Mouse (Mus musculus): ENCODE measurements around the gene Tmem235. TPM values are rescaled to one million over a fixed set of nuclear protein-coding genes. Genes with fewer than 3 reads are reported as not detected.
A peak's percentile ranks its signal among the peaks of the same experiment; 100 is the strongest.

Gene Tmem235
- total RNA-seq, 2 experiments from 2014 or later = 0.19 TPM; not detected in 1

- DNase-seq (ENCODE audit: extremely low spot score in 1 of 2, low spot score in 2 of 2) = no peak
- H3K4me3 ChIP-seq = no peak overlapping the region
- no peak overlapping the region for H3K27ac ChIP-seq
- no peak for TF ChIP-seq CTCF (IDR thresholded peaks at IDR 0.05)
- intact Hi-C loops (cut with DNase I) = no loop called here
Observed at GRCm38 (mm10) chr11:117834086-117834485, 26.5 kb upstream of the Tmem235 start.

GRCm38 (mm10) chr11:117836306-117836705 lies 24.2 kb upstream of the Tmem235 start:
- DNase-seq (ENCODE audit: extremely low spot score in 1 of 2, low spot score in 2 of 2) = peak; percentile 51 to 63
- TF ChIP-seq CTCF (IDR thresholded peaks at IDR 0.05) = no peak
- H3K4me3 ChIP-seq = no peak overlapping the region
- intact Hi-C loops (cut with DNase I) = no loop called here
- no peak overlapping the region for H3K27ac ChIP-seq

- TF ChIP-seq CTCF (IDR thresholded peaks at IDR 0.05) = no peak
- H3K4me3 ChIP-seq = no peak overlapping the region
- no peak for DNase-seq (ENCODE audit: extremely low spot score in 1 of 2, low spot score in 2 of 2)
- H3K27ac ChIP-seq = no peak overlapping the region
- intact Hi-C loops (cut with DNase I) = no loop called here
Observed at GRCm38 (mm10) chr11:117838572-117838971, 22.0 kb upstream of the Tmem235 start.

- intact Hi-C loops (cut with DNase I) = no loop called here
Observed at GRCm38 (mm10) chr11:117839021-117839420, 21.5 kb upstream of the Tmem235 start.

GRCm38 (mm10) chr11:117840910-117841309 lies 19.6 kb upstream of the Tmem235 start:
- H3K4me3 ChIP-seq = no peak overlapping the region
- intact Hi-C loops (cut with DNase I) = no loop called here
- TF ChIP-seq CTCF (IDR thresholded peaks at IDR 0.05) = no peak
- no peak overlapping the region for H3K27ac ChIP-seq
- no peak for DNase-seq (ENCODE audit: extremely low spot score in 1 of 2, low spot score in 2 of 2)

More at GRCm38 (mm10) chr11:117839021-117839420, 21.5 kb upstream of the Tmem235 start:
- Histone ChIP-seq H3K27ac (no peak overlapping the region), H3K4me3 (no peak overlapping the region)
- no peak for DNase-seq (ENCODE audit: extremely low spot score in 1 of 2, low spot score in 2 of 2)
- no peak for TF ChIP-seq CTCF (IDR thresholded peaks at IDR 0.05)

- TF ChIP-seq CTCF (IDR thresholded peaks at IDR 0.05) = no peak
Observed at GRCm38 (mm10) chr11:117843434-117843833, 17.1 kb upstream of the Tmem235 start.

GRCm38 (mm10) chr11:117844997-117845396 lies 15.6 kb upstream of the Tmem235 start:
- Histone ChIP-seq H3K4me3 (no peak overlapping the region), H3K27ac (no peak overlapping the region)
- TF ChIP-seq CTCF (IDR thresholded peaks at IDR 0.05) = no peak
- DNase-seq (ENCODE audit: extremely low spot score in 1 of 2, low spot score in 2 of 2) = no peak
- intact Hi-C loops (cut with DNase I) = no loop called here

More at GRCm38 (mm10) chr11:117843434-117843833, 17.1 kb upstream of the Tmem235 start:
- intact Hi-C loops (cut with DNase I) = no loop called here
- no peak overlapping the region for H3K27ac ChIP-seq
- H3K4me3 ChIP-seq = no peak overlapping the region
- no peak for DNase-seq (ENCODE audit: extremely low spot score in 1 of 2, low spot score in 2 of 2)

GRCm38 (mm10) chr11:117845651-117846050 lies 14.9 kb upstream of the Tmem235 start:
- DNase-seq (ENCODE audit: extremely low spot score in 1 of 2, low spot score in 2 of 2) = no peak
- H3K27ac ChIP-seq = no peak overlapping the region
- no peak overlapping the region for H3K4me3 ChIP-seq
- intact Hi-C loops (cut with DNase I) = no loop called here
- no peak for TF ChIP-seq CTCF (IDR thresholded peaks at IDR 0.05)

- H3K27ac ChIP-seq = no peak overlapping the region
- TF ChIP-seq CTCF (IDR thresholded peaks at IDR 0.05) = peak; percentile 42
- no peak overlapping the region for H3K4me3 ChIP-seq
- intact Hi-C loops (cut with DNase I) = no loop called here
- DNase-seq (ENCODE audit: extremely low spot score in 1 of 2, low spot score in 2 of 2) = no peak
Observed at GRCm38 (mm10) chr11:117846640-117847039, 13.9 kb upstream of the Tmem235 start.

GRCm38 (mm10) chr11:117847593-117848215 lies 12.8 kb upstream of the Tmem235 start:
- intact Hi-C loops (cut with DNase I) = no loop called here
- no peak for DNase-seq (ENCODE audit: extremely low spot score in 1 of 2, low spot score in 2 of 2)
- peak overlapping the region; percentile 94 for H3K27ac ChIP-seq
- no peak overlapping the region; the same call in 1 of the 2 replicates for H3K4me3 ChIP-seq
- no peak for TF ChIP-seq CTCF (IDR thresholded peaks at IDR 0.05)

- peak overlapping the region; percentile 77 for H3K4me3 ChIP-seq
- no peak for DNase-seq (ENCODE audit: extremely low spot score in 1 of 2, low spot score in 2 of 2)
- H3K27ac ChIP-seq = peak overlapping the region; percentile 94
- intact Hi-C loops (cut with DNase I) = no loop called here
- no peak for TF ChIP-seq CTCF (IDR thresholded peaks at IDR 0.05)
Observed at GRCm38 (mm10) chr11:117848271-117848984, 12.1 kb upstream of the Tmem235 start.

GRCm38 (mm10) chr11:117848985-117849671 lies 11.4 kb upstream of the Tmem235 start, which contains the start of gene Birc5:
Gene Birc5 (plus strand): TSS chr11:117849251.
- Histone ChIP-seq H3K4me3 (peak within 1 kb of the TSS; percentile 77), H3K27ac (peak within 1 kb of the TSS; percentile 94)
- intact Hi-C loops (cut with DNase I) = no loop called here
- no peak; the same call in 1 of the 2 replicates for TF ChIP-seq CTCF (IDR thresholded peaks at IDR 0.05)
- DNase-seq (ENCODE audit: extremely low spot score in 1 of 2, low spot score in 2 of 2) = peak; percentile 96 to 97

All from left cerebral cortex, adult 2 months (tissue).